Mouse (Mus musculus): ENCODE results near the gene Cbfa2t2. TPM values are rescaled to one million over a fixed set of nuclear protein-coding genes. Genes with fewer than 3 reads are reported as not detected.

Gene Cbfa2t2
- polyA plus RNA-seq, 1 experiment from 2014 or later: 6.0 TPM

GRCm38 (mm10) chr2:154459262-154459661 lies 23.0 kb downstream of the Cbfa2t2 start:
- peaks cover 10% of the 10 kb centered on the region; the same call in 1 of the 2 replicates for H3K4me1 ChIP-seq (ENCODE audit: insufficient read depth)
- H3K4me3 ChIP-seq (ENCODE audit: low read depth, low read length): no peak overlapping the region
- DNase-seq (no peak), ATAC-seq (no peak)
- no peaks in the 10 kb centered on the region for H3K27me3 ChIP-seq (ENCODE audit: insufficient read depth, low read length)
- no peak overlapping the region for H3K9ac ChIP-seq (replicated peaks)
- 45% methylated on average over 2 of the region's 2 CpGs for WGBS (ENCODE audit: insufficient replicate concordance)
- H3K4me2 ChIP-seq (ENCODE audit: low read depth, low read length): no peak overlapping the region
- no peaks in the 10 kb centered on the region for H3K36me3 ChIP-seq (replicated peaks; ENCODE audit: insufficient read depth, low read length)
- H3K9me3 ChIP-seq (ENCODE audit: low read length): no peaks in the 10 kb centered on the region
- TF ChIP-seq CTCF (IDR thresholded peaks at IDR 0.05; ENCODE audit: low read depth) (no peak), EP300 (IDR thresholded peaks at IDR 0.05; ENCODE audit: low read depth) (no peak)
- H3K27ac ChIP-seq (ENCODE audit: low read depth): no peak overlapping the region

- no peaks in the 10 kb centered on the region for H3K9me3 ChIP-seq (ENCODE audit: low read length)
- no peak overlapping the region for H3K27ac ChIP-seq (ENCODE audit: low read depth)
- no peaks in the 10 kb centered on the region for H3K36me3 ChIP-seq (replicated peaks; ENCODE audit: insufficient read depth, low read length)
- DNase-seq (peak; percentile 80), ATAC-seq (peak; percentile 57; the same call in 1 of the 2 replicates)
- peak overlapping the region; percentile 16; the same call in 1 of the 2 replicates for H3K4me2 ChIP-seq (ENCODE audit: low read depth, low read length)
- TF ChIP-seq EP300 (IDR thresholded peaks at IDR 0.05; ENCODE audit: low read depth) (no peak), CTCF (IDR thresholded peaks at IDR 0.05; ENCODE audit: low read depth) (no peak)
- H3K27me3 ChIP-seq (ENCODE audit: insufficient read depth, low read length): no peaks in the 10 kb centered on the region
- H3K4me3 ChIP-seq (ENCODE audit: low read depth, low read length): no peak overlapping the region
- WGBS (ENCODE audit: insufficient replicate concordance): 31% methylated on average over 4 of the region's 4 CpGs
- peaks cover 5% of the 10 kb centered on the region; the same call in 1 of the 2 replicates for H3K4me1 ChIP-seq (ENCODE audit: insufficient read depth)
- H3K9ac ChIP-seq (replicated peaks): no peak overlapping the region
Observed at GRCm38 (mm10) chr2:154459851-154460250, 23.6 kb downstream of the Cbfa2t2 start.

GRCm38 (mm10) chr2:154463621-154464198 lies 27.4 kb downstream of the Cbfa2t2 start:
- Histone ChIP-seq H3K9me3 (ENCODE audit: low read length) (no peaks in the 10 kb centered on the region), H3K4me3 (ENCODE audit: low read depth, low read length) (no peak overlapping the region), H3K27ac (ENCODE audit: low read depth) (no peak overlapping the region), H3K27me3 (ENCODE audit: insufficient read depth, low read length) (no peaks in the 10 kb centered on the region), H3K4me1 (ENCODE audit: insufficient read depth) (0 out of 2 replicates have a peak, but pooled peaks cover 3% of the 10 kb centered on the region), H3K9ac (replicated peaks) (no peak overlapping the region), H3K36me3 (replicated peaks; ENCODE audit: insufficient read depth, low read length) (no peaks in the 10 kb centered on the region), H3K4me2 (ENCODE audit: low read depth, low read length) (no peak overlapping the region)
- TF ChIP-seq EP300 (IDR thresholded peaks at IDR 0.05; ENCODE audit: low read depth): peak; percentile 87
- TF ChIP-seq CTCF (IDR thresholded peaks at IDR 0.05; ENCODE audit: low read depth): no peak
- ATAC-seq (peak; percentile 60), DNase-seq (no peak)
- WGBS (ENCODE audit: insufficient replicate concordance): 66% methylated on average over 11 of the region's 11 CpGs

- no peaks in the 10 kb centered on the region for H3K9me3 ChIP-seq (ENCODE audit: low read length)
- no peak overlapping the region for H3K9ac ChIP-seq (replicated peaks)
- DNase-seq: no peak
- H3K27ac ChIP-seq (ENCODE audit: low read depth): no peak overlapping the region
- WGBS (ENCODE audit: insufficient replicate concordance): 87% methylated on average over 1 of the region's 1 CpGs
- no peak overlapping the region for H3K4me2 ChIP-seq (ENCODE audit: low read depth, low read length)
- no peaks in the 10 kb centered on the region for H3K36me3 ChIP-seq (replicated peaks; ENCODE audit: insufficient read depth, low read length)
- no peak overlapping the region for H3K4me3 ChIP-seq (ENCODE audit: low read depth, low read length)
- ATAC-seq: no peak
- H3K27me3 ChIP-seq (ENCODE audit: insufficient read depth, low read length): no peaks in the 10 kb centered on the region
- TF ChIP-seq EP300 (IDR thresholded peaks at IDR 0.05; ENCODE audit: low read depth) (no peak), CTCF (IDR thresholded peaks at IDR 0.05; ENCODE audit: low read depth) (no peak)
- H3K4me1 ChIP-seq (ENCODE audit: insufficient read depth): no peaks in the 10 kb centered on the region
Observed at GRCm38 (mm10) chr2:154465914-154466335, 29.6 kb downstream of the Cbfa2t2 start.

GRCm38 (mm10) chr2:154467139-154467538 lies 30.9 kb downstream of the Cbfa2t2 start:
- H3K4me2 ChIP-seq (ENCODE audit: low read depth, low read length): no peak overlapping the region
- no peak for TF ChIP-seq EP300 (IDR thresholded peaks at IDR 0.05; ENCODE audit: low read depth)
- TF ChIP-seq CTCF (IDR thresholded peaks at IDR 0.05; ENCODE audit: low read depth): no peak
- no peaks in the 10 kb centered on the region for H3K36me3 ChIP-seq (replicated peaks; ENCODE audit: insufficient read depth, low read length)
- H3K27me3 ChIP-seq (ENCODE audit: insufficient read depth, low read length): no peaks in the 10 kb centered on the region
- H3K4me3 ChIP-seq (ENCODE audit: low read depth, low read length): no peak overlapping the region
- WGBS (ENCODE audit: insufficient replicate concordance): 81% methylated on average over 5 of the region's 5 CpGs
- DNase-seq: no peak
- no peaks in the 10 kb centered on the region for H3K4me1 ChIP-seq (ENCODE audit: insufficient read depth)
- ATAC-seq: no peak
- no peaks in the 10 kb centered on the region for H3K9me3 ChIP-seq (ENCODE audit: low read length)
- H3K9ac ChIP-seq (replicated peaks): no peak overlapping the region
- no peak overlapping the region for H3K27ac ChIP-seq (ENCODE audit: low read depth)

GRCm38 (mm10) chr2:154474251-154475061 lies 38.2 kb downstream of the Cbfa2t2 start:
- Histone ChIP-seq H3K4me3 (ENCODE audit: low read depth, low read length) (no peak overlapping the region), H3K27ac (ENCODE audit: low read depth) (no peak overlapping the region), H3K4me1 (ENCODE audit: insufficient read depth) (no peaks in the 10 kb centered on the region), H3K4me2 (ENCODE audit: low read depth, low read length) (no peak overlapping the region), H3K27me3 (ENCODE audit: insufficient read depth, low read length) (no peaks in the 10 kb centered on the region), H3K9ac (replicated peaks) (no peak overlapping the region), H3K9me3 (ENCODE audit: low read length) (no peaks in the 10 kb centered on the region), H3K36me3 (replicated peaks; ENCODE audit: insufficient read depth, low read length) (no peaks in the 10 kb centered on the region)
- DNase-seq (no peak), ATAC-seq (no peak)
- TF ChIP-seq CTCF (IDR thresholded peaks at IDR 0.05; ENCODE audit: low read depth) (no peak), EP300 (IDR thresholded peaks at IDR 0.05; ENCODE audit: low read depth) (no peak)
- WGBS (ENCODE audit: insufficient replicate concordance): 85% methylated on average over 1 of the region's 1 CpGs

Data from liver, postnatal 0 days (tissue).